Mouse (Mus musculus) adrenal gland, postnatal 36 days (tissue): Measurements from ENCODE around the gene Fam161b. TPM values are rescaled to one million over a fixed set of nuclear protein-coding genes. Genes with fewer than 3 reads are reported as not detected.

Source experiments
- total RNA-seq, 2 experiments: library from RNA; stranded (reverse); gene quantifications; 2 replicates each; pipeline ENCODE4 v1.2.3; 2021

Gene Fam161b
- total RNA-seq, 2 experiments from 2014 or later = 2.5 to 2.6 TPM

Other genes with a start within 250 kb of the Fam161b start
- 10 to 100 TPM; 14.1 to 19.5 TPM for gene Dnal1, start 247.5 kb downstream of the Fam161b start, total RNA-seq
- under 1 TPM; 0.23 to 0.26 TPM for gene Pnma1, start 213.3 kb downstream of the Fam161b start, total RNA-seq
- gene Elmsan1, start 143.0 kb downstream of the Fam161b start, total RNA-seq = 10 to 100 TPM; 18.1 to 23.8 TPM
- gene Ptgr2, start 76.6 kb downstream of the Fam161b start, total RNA-seq = 10 to 100 TPM; 76.8 to 84.6 TPM
- 10 to 100 TPM; 32.8 to 38.9 TPM for gene Zfp410, start 45.0 kb downstream of the Fam161b start, total RNA-seq
- 10 to 100 TPM; 44.6 to 63.2 TPM for gene Coq6, start 176 bp downstream of the Fam161b start, total RNA-seq
- gene Entpd5, start 47.2 kb upstream of the Fam161b start, total RNA-seq = 100 to 1,000 TPM in 1 of 2 experiments, 10 to 100 TPM in 1; 99.3 to 172 TPM
- 1 to 10 TPM; 1.9 to 2.4 TPM for gene Bbof1, start 47.2 kb upstream of the Fam161b start, total RNA-seq
- 10 to 100 TPM; 17.9 to 19.4 TPM for gene Rnf113a2, start 55.4 kb upstream of the Fam161b start, total RNA-seq
- 100 to 1,000 TPM; 178 to 227 TPM for gene Aldh6a1, start 89.2 kb upstream of the Fam161b start, total RNA-seq
- gene Lin52, start 89.6 kb upstream of the Fam161b start, total RNA-seq = 10 to 100 TPM; 13.7 to 15.6 TPM
- not detected for gene Vsx2, start 207.9 kb upstream of the Fam161b start, total RNA-seq